Mouse (Mus musculus) intestine, embryonic 14.5 days (tissue): ENCODE measurements around the gene Speer4e. TPM values are rescaled to one million over a fixed set of nuclear protein-coding genes. Genes with fewer than 3 reads are reported as not detected.
"Not testable (repeated sequence)": the region's sequence is repeated elsewhere in the genome, so short reads cannot be mapped to it uniquely, and the experiment has no call there.

Source experiments
- ATAC-seq: fragments of 200-750 bp; cut with Nextera tagmentation; replicated peaks from 2 replicates; pipeline ENCODE4 v1.8.0; 2017; ENCODE audit warnings: low read depth, moderate number of reproducible peaks, moderate TSS enrichment, moderate library complexity; ENCODE audit not compliant: low FRiP score, low TSS enrichment
- DNase-seq: peaks from one replicate; pipeline ENCODE4 v3.0.0-alpha.2; 2018; ENCODE audit warnings: low spot score
- H3K27ac ChIP-seq: fragments of 300-500 bp; sonication (generic); 2 replicates; pipeline ENCODE4 v1.5.1; 2014; ENCODE audit warnings: low read depth, mild to moderate bottlenecking, control low read depth
- H3K27me3 ChIP-seq: fragments of 300-500 bp; sonication (generic); replicated peaks from 2 replicates; pipeline ENCODE4 v1.6.1; 2014; ENCODE audit warnings: low read length, control low read depth; ENCODE audit not compliant: control insufficient read depth, insufficient read depth
- H3K36me3 ChIP-seq: fragments of 300-500 bp; sonication (generic); 2 replicates; pipeline ENCODE4 v1.6.1; 2014; ENCODE audit warnings: low read length, control low read depth; ENCODE audit not compliant: control insufficient read depth, insufficient read depth
- H3K4me1 ChIP-seq: fragments of 300-500 bp; sonication (generic); replicated peaks from 2 replicates; pipeline ENCODE4 v1.6.1; 2014; ENCODE audit warnings: low read length, control low read depth, mixed read lengths; ENCODE audit not compliant: control insufficient read depth, insufficient read depth
- H3K4me2 ChIP-seq: fragments of 300-500 bp; sonication (generic); 2 replicates; pipeline ENCODE4 v1.6.1; 2014; ENCODE audit warnings: low read length
- H3K4me3 ChIP-seq: fragments of 300-500 bp; sonication (generic); 2 replicates; pipeline ENCODE4 v1.5.1; 2014; ENCODE audit warnings: low read depth, low read length, control low read depth, mixed read lengths
- H3K9ac ChIP-seq: fragments of 300-500 bp; sonication (generic); 2 replicates; pipeline ENCODE4 v1.6.1; 2014; ENCODE audit warnings: mild to moderate bottlenecking, low read length
- H3K9me3 ChIP-seq: fragments of 300-500 bp; sonication (generic); 2 replicates; pipeline ENCODE4 v1.6.1; 2016; ENCODE audit warnings: low read length, control low read depth; ENCODE audit not compliant: control insufficient read depth
- WGBS: fragments of 180-500 bp; shearing (Covaris S2); extraction: QIAGEN DNeasy Blood & Tissue Kit; methylation state at CpG from one replicate; pipeline ENCODE4 v1.1.7; 2014; 5-methylcytosine and 5-hydroxymethylcytosine counted together
- polyA plus RNA-seq: library from polyadenylated mRNA; unstranded; fragments of >200 nt; fragmentation: Nextera tagmentation; extraction: Ambion mirVana; gene quantifications from 2 replicates; pipeline ENCODE4 v1.2.1, GENCODE M21; 2014

The Speer4e gene
- polyA plus RNA-seq, 1 experiment from 2014 or later: not detected

- H3K4me3 ChIP-seq, H3K4me2 ChIP-seq, H3K27me3 ChIP-seq, ATAC-seq, H3K4me1 ChIP-seq, H3K36me3 ChIP-seq, H3K9ac ChIP-seq, H3K9me3 ChIP-seq, DNase-seq, H3K27ac ChIP-seq: not testable (repeated sequence)
- 28% methylated on average over 4 of the region's 4 CpGs for WGBS
Measured at GRCm38 (mm10) chr5:14927047-14927446, 11.2 kb downstream of the Speer4e start.

- H3K4me3 ChIP-seq, H3K27ac ChIP-seq, ATAC-seq, H3K36me3 ChIP-seq, H3K4me2 ChIP-seq, H3K9me3 ChIP-seq, H3K4me1 ChIP-seq, H3K9ac ChIP-seq, DNase-seq, H3K27me3 ChIP-seq: not testable (repeated sequence)
- 53% methylated on average over 1 of the region's 1 CpGs for WGBS
Measured at GRCm38 (mm10) chr5:14914799-14915198, 23.4 kb downstream of the Speer4e start, which contains the start of gene Gm9758. Gm9758 (minus strand) TSS chr5:14914899.

DNA sequence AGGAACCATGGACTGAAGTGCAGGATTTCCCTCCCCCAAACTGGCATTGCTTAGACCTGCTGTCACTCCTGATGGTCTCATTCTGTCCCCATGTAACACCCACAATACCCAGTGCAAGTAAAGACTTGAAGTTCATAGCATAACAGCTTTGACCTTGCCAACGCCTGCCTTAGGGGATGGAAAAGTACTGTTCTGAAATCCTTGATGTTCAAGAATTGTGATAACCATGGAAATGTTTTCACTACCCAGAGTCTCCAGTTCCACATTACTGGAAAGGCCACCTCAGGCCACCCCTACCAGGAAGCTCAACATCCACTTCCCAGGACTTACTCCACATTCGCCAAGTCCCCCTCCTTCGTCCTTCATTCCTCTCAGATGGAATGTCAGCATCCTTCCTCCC lies 23.9 kb downstream of the Speer4e start:
- WGBS: 64% methylated on average over 2 of the region's 3 CpGs
- not testable (repeated sequence) for H3K4me1 ChIP-seq, H3K27ac ChIP-seq

GRCm38 (mm10) chr5:14903539-14903938 lies 34.7 kb downstream of the Speer4e start:
- not testable (repeated sequence) for H3K9ac ChIP-seq, H3K9me3 ChIP-seq, H3K27ac ChIP-seq, H3K27me3 ChIP-seq, DNase-seq, H3K4me2 ChIP-seq, H3K36me3 ChIP-seq, H3K4me3 ChIP-seq, ATAC-seq, H3K4me1 ChIP-seq
- 16% methylated on average over 3 of the region's 3 CpGs for WGBS

More for the DNA sequence above, 23.9 kb downstream of the Speer4e start:
- H3K4me3 ChIP-seq, ATAC-seq, H3K36me3 ChIP-seq, H3K4me2 ChIP-seq, H3K9ac ChIP-seq, DNase-seq, H3K9me3 ChIP-seq, H3K27me3 ChIP-seq: not testable (repeated sequence)

DNA sequence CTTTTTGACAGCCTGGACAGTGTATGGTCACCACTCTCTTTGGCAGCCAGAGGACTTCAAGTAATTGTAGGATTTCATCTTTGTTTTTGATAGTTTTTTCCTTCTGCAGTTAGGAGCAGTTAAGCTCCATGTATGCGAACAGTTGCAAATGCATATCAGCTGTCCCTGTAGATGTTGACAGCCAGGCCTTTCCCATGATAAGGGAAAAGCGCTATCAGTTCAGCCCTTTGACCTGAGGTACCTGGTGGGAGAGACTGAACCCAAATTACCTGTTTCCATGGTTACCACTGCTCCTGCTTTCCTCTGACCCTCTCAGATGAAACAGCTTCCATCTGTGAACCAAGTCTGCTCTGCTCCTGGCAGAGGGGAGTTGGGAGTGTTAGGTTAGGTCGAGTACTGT lies 46.0 kb downstream of the Speer4e start:
- WGBS: 61% methylated on average over 3 of the region's 3 CpGs
- DNase-seq (no peak), ATAC-seq (no peak)
- Histone ChIP-seq H3K27me3 (no peaks in the 10 kb centered on the region), H3K27ac (no peak overlapping the region), H3K36me3 (no peaks in the 10 kb centered on the region), H3K4me3 (no peak overlapping the region), H3K4me1 (no peaks in the 10 kb centered on the region), H3K9me3 (no peaks in the 10 kb centered on the region), H3K9ac (no peak overlapping the region), H3K4me2 (no peak overlapping the region)

DNA sequence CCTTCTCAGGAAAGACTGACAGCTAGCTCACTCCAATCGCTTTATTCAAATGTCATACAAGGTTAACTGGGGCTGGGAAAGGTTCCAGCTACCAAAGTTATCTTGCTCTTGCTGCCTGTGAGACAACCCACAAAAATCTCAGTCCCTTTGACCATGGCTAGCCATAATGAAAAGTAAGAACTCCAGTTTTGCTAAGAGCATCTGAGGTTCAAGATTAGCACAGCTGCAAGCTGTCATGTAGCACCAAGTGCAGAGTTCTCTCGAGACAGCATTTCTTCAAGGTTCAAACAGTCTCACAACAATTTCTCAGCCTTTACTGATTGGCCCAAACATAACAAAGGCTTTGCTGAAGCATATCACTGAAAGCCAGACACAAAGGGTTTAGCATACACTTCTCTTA lies 52.9 kb downstream of the Speer4e start:
- H3K4me1 ChIP-seq, ATAC-seq, H3K9me3 ChIP-seq: not testable (repeated sequence)

More for the DNA sequence above, 52.9 kb downstream of the Speer4e start:
- H3K27ac ChIP-seq, DNase-seq, H3K4me3 ChIP-seq, H3K36me3 ChIP-seq, H3K4me2 ChIP-seq, H3K27me3 ChIP-seq, H3K9ac ChIP-seq: not testable (repeated sequence)
- WGBS: 44% methylated on average over 2 of the region's 2 CpGs

Other genes with a start within 250 kb of the Speer4e start
- 0.22 TPM in 1 of 2 replicates, not detected in the other for gene Gm9758, start 23.5 kb downstream of the Speer4e start, polyA plus RNA-seq
- not detected in 2 replicates for gene Gm10354, start 40.5 kb upstream of the Speer4e start, polyA plus RNA-seq
- gene Gm17019, start 94.6 kb upstream of the Speer4e start, polyA plus RNA-seq: not detected in 2 replicates